Mouse (Mus musculus) cerebellum, adult (tissue): ENCODE data around the gene Olfr1048.
"Not testable (repeated sequence)": the region's sequence is repeated elsewhere in the genome, so short reads cannot be mapped to it uniquely, and the experiment has no call there.

ENCODE experiments used
- ATAC-seq: cut with Nextera tagmentation; 2 replicates; pipeline ENCODE4 v1.9.2; 2017; ENCODE audit warnings: mild to moderate bottlenecking, moderate library complexity, mixed read lengths; ENCODE audit not compliant: insufficient number of reproducible peaks, low FRiP score, low TSS enrichment

The Olfr1048 gene

GRCm38 (mm10) chr2:86240189-86240588 lies at the start of gene Olfr1048:
Gene Olfr1048, minus strand, starts transcription at chr2:86240289.
- ATAC-seq: no peak

GRCm38 (mm10) chr2:86278988-86279387 lies 38.9 kb upstream of the Olfr1048 start, which contains the start of gene Olfr1051:
Gene Olfr1051, minus strand, starts transcription at chr2:86279088.
- ATAC-seq: not testable (repeated sequence)

GRCm38 (mm10) chr2:86258228-86258627 lies 18.1 kb upstream of the Olfr1048 start, which contains the start of gene Olfr1049:
Gene Olfr1049, minus strand, starts transcription at chr2:86258328.
- not testable (repeated sequence) for ATAC-seq

DNA sequence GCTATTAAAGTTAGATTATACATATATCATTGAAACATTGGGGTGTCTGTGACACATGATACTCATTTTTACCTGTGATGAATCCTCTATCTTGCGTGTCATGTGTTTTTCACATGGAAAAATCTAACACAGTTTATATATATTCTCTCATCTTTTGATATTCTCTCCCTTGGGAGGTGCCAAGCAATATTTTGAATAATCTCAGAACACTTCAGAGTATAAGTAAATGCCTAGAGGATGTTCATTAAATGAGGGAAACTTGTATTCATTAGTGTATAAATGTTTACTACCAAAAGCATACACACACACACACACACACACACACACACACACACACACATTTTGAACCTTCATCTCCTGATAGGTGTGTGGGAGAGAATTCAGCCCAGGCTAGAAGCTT lies 8.8 kb downstream of the Olfr1048 start, which contains the start of gene Olfr1047:
TSS of gene Olfr1047 (minus strand) at position 101 of the 400 bp plus-strand sequence.
- ATAC-seq: no peak

DNA sequence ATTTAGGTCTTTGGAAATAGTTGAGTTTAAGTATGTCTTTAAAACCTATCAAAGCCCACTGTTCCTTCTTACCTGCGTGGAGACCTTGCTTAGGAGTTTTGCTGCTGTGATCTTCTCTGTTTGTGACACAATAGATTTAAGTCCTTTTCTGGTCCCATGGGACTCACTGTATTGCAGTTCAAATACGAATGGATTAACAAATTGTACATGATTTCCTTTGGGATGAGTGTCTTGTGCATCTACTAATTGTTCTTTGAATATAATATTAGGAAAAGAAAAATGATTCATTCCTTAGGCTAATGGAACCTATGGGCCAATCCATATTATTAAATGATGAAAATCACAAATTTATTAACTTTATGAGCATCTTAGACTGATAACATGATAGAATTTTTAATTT lies 20.9 kb downstream of the Olfr1048 start, which contains the start of gene Olfr1046:
TSS of gene Olfr1046 (minus strand) at position 101 of the 400 bp plus-strand sequence.
- no peak for ATAC-seq

GRCm38 (mm10) chr2:86202909-86203308 lies 37.2 kb downstream of the Olfr1048 start, which contains the start of gene Olfr1045:
Gene Olfr1045, minus strand, starts transcription at chr2:86203009.
- ATAC-seq: no peak

DNA sequence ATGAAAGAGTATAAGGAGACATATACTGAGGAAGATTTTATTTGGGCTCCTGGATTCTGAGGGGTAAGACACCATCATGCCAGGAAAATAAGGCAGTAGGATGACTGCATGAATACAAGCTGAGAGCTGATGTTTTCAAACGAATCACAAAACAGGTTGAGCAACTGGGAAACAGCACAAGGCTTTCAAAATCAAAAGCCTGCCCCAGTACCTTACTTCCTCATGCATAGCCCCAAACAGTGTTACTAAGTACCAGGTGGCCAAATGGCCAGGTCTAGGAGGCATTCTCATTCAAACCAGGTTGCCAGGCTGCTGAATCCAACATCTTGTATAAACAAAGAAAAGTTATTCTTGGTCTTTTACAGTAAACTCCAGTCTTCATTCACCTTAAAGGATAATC lies 44.2 kb downstream of the Olfr1048 start:
- ATAC-seq: no peak

- ATAC-seq: no peak
Observed at GRCm38 (mm10) chr2:86185583-86185982, 54.5 kb downstream of the Olfr1048 start, which contains the start of gene Olfr52. Gene Olfr52, minus strand, starts transcription at chr2:86185683.
